Mouse (Mus musculus) ES-E14 (cell line): ENCODE results near the gene Itgb8. TPM values are rescaled to one million over a fixed set of nuclear protein-coding genes. Genes with fewer than 3 reads are reported as not detected.

Experiments
- DNase-seq: peaks from one replicate; pipeline ENCODE4 v3.0.0-alpha.2; 2013; ENCODE audit warnings: low read depth, low spot score
- H3K27ac ChIP-seq: 2 replicates; pipeline ENCODE4 v1.5.1; 2012; ENCODE audit warnings: low read depth, mild to moderate bottlenecking, low read length, moderate library complexity, mixed read lengths; ENCODE audit not compliant: poor library complexity, insufficient read depth, severe bottlenecking
- H3K36me3 ChIP-seq: 2 replicates; pipeline ENCODE4 v1.6.1; 2012; ENCODE audit warnings: mild to moderate bottlenecking, low read length, moderate library complexity, mixed read lengths; ENCODE audit not compliant: control insufficient read depth, poor library complexity, insufficient read depth, severe bottlenecking
- H3K4me1 ChIP-seq, 2 experiments: fragments of 150-350 bp in 1 of 2; sonication (generic) in 1 of 2; 2 replicates each; pipeline ENCODE4 v1.6.1; 2012; ENCODE audit warnings: low read length in 2 of 2, mild to moderate bottlenecking in 1 of 2, mixed read lengths in 1 of 2; ENCODE audit not compliant: control insufficient read depth in 2 of 2, insufficient read depth in 2 of 2, poor library complexity in 1 of 2
- H3K4me3 ChIP-seq, 2 experiments: fragments of 150-350 bp in 1 of 2; sonication (generic) in 1 of 2; 2 replicates each; pipeline ENCODE4 v1.5.1; 2012; ENCODE audit warnings: low read length in 2 of 2, low read depth in 1 of 2, mild to moderate bottlenecking in 1 of 2, mixed read lengths in 1 of 2; ENCODE audit not compliant: insufficient read depth in 1 of 2, poor library complexity in 1 of 2, severe bottlenecking in 1 of 2
- H3K9ac ChIP-seq: 2 replicates; pipeline ENCODE4 v1.6.1; 2012; ENCODE audit warnings: low read depth, mild to moderate bottlenecking, low read length, mixed read lengths; ENCODE audit not compliant: poor library complexity, insufficient read depth, severe bottlenecking
- H3K9me3 ChIP-seq: fragments of 150-350 bp; sonication (generic); 2 replicates; pipeline ENCODE4 v1.6.1; 2012; ENCODE audit warnings: low read depth, mild to moderate bottlenecking, low read length; ENCODE audit not compliant: control insufficient read depth, insufficient read depth
- CHD2 ChIP-seq: IDR thresholded peaks from 2 replicates; pipeline ENCODE4 v1.6.1; 2014; ENCODE audit warnings: mild to moderate bottlenecking, low read depth, low read length, inconsistent platforms
- HCFC1 ChIP-seq: IDR thresholded peaks from 2 replicates; pipeline ENCODE4 v1.6.1; 2012; ENCODE audit warnings: low read length, inconsistent platforms, borderline replicate concordance; ENCODE audit not compliant: insufficient read depth
- MAFK ChIP-seq: IDR thresholded peaks from 2 replicates; pipeline ENCODE4 v1.6.1; 2014; ENCODE audit warnings: mild to moderate bottlenecking, low read depth, low read length, inconsistent platforms; ENCODE audit not compliant: insufficient read depth
- ZC3H11A ChIP-seq: IDR thresholded peaks from 2 replicates; pipeline ENCODE4 v1.6.1; 2012; ENCODE audit warnings: low read depth, mild to moderate bottlenecking, inconsistent platforms, low read length, borderline replicate concordance
- ZNF384 ChIP-seq: IDR thresholded peaks from 2 replicates; pipeline ENCODE4 v1.6.1; 2012; ENCODE audit warnings: low read depth, low read length, inconsistent platforms
- in situ Hi-C, 2 experiments: fragments of 600-800 bp; cut with MboI; formaldehyde crosslinking; loops; one replicate each; pipeline ENCODE4 v1.15.1; 2025; ENCODE audit warnings: low sequenced_read_pairs in 2 of 2, inconsistent platforms in 1 of 2; ENCODE audit not compliant: unreplicated experiment in 2 of 2
- total RNA-seq: library from RNA; depleted of rRNA; stranded (reverse); fragments of 300-350 nt; gene quantifications from 2 replicates; pipeline ENCODE4 v1.2.3, GENCODE M21; 2012; rRNA removed

Itgb8 gene
- total RNA-seq, 1 experiment: 0.45 TPM

DNA sequence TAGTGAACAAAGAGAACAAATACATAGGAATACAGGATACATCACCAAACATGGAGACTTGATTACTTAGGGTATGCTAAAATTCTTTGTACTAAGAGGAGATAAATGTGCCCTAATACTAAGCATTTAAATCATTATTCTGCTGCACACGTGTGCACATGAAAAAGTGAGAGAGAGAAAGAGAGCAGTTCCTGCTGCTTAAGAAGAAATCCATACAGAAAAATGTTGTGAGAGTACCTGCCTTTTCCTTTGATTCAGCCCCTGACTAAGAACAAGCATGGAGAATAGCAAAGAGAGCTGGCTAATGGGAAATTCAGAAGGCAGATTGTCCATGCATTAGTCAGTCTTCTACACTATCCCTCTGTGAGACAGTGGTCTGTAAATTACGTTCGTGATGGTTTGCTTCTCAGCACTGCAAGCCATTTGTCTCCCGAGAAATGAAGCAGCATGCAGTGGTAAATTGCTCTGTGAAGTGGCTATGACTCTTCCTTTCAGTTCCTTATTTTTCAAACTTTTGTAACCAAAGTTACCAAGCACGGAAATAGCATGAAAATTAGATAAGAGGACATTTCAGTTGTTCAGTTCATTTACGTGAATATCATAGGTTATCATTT is 125.0 kb downstream of the Itgb8 start:
- H3K9me3 ChIP-seq: no peaks in the 10 kb centered on the region
- TF ChIP-seq HCFC1 (no peak), ZNF384 (no peak), ZC3H11A (no peak), CHD2 (no peak), MAFK (no peak)

GRCm38 (mm10) chr12:119110091-119110490 is 128.5 kb downstream of the Itgb8 start:
- Histone ChIP-seq H3K36me3 (no peaks in the 10 kb centered on the region), H3K4me3 (no peak overlapping the region), H3K9me3 (no peaks in the 10 kb centered on the region), H3K4me1 (no peaks in the 10 kb centered on the region), H3K27ac (no peak overlapping the region), H3K9ac (no peak overlapping the region)
- DNase-seq: no peak
- TF ChIP-seq MAFK (no peak), HCFC1 (no peak), ZNF384 (no peak), CHD2 (no peak), ZC3H11A (no peak)
- in situ Hi-C loops: no loop called here

More for the DNA sequence above, 125.0 kb downstream of the Itgb8 start:
- in situ Hi-C loops: no loop called here
- Histone ChIP-seq H3K27ac (no peak overlapping the region), H3K4me1 (no peaks in the 10 kb centered on the region), H3K4me3 (no peak overlapping the region), H3K36me3 (no peaks in the 10 kb centered on the region), H3K9ac (no peak overlapping the region)
- DNase-seq: no peak

Other genes with a start within 250 kb of the Itgb8 start
- 0.09 and 0.11 TPM in 2 replicates for gene Macc1, start 75.5 kb upstream of the Itgb8 start, total RNA-seq